15 mouse cellular contexts compared by ENCODE assay signal in genomic region chrX:73867256-73867655, GRCm38 (mm10). TPM values are rescaled to one million over a fixed set of nuclear protein-coding genes. Genes with fewer than 3 reads are reported as not detected.
DNase-seq lines count a peak whose midpoint lies in the region; ATAC-seq and TF ChIP-seq lines count a peak whose summit lies in the region.
"Had no signal": no experiment of that assay in that cellular context is flagged by ENCODE, and none has a peak within 500 bp of the region (broad histone marks: within the 10 kb centered on the region; RNA-seq: fewer than 3 reads in every experiment).

No protein-coding gene starts in this region.

- H3K9me3 ChIP-seq in liver, embryonic 15.5 days (replicated peaks) = no peaks in the 10 kb centered on the region
- H3K9me3 ChIP-seq in liver, embryonic 12.5 days (replicated peaks) = no peaks in the 10 kb centered on the region
- no peaks in the 10 kb centered on the region for H3K9me3 ChIP-seq in embryonic facial prominence, embryonic 14.5 days (ENCODE audit: control insufficient read depth, low read length)
- no peaks in the 10 kb centered on the region for H3K9me3 ChIP-seq in hindbrain, embryonic 10.5 days
- no peaks in the 10 kb centered on the region for H3K9me3 ChIP-seq in midbrain, postnatal 0 days (ENCODE audit: low read length)
- H3K9me3 ChIP-seq: limb, embryonic 12.5 days had no signal

- H3K9ac ChIP-seq in liver, embryonic 15.5 days = no peak overlapping the region
- H3K9ac ChIP-seq in liver, embryonic 12.5 days = no peak overlapping the region
- no peak overlapping the region for H3K9ac ChIP-seq in embryonic facial prominence, embryonic 14.5 days (ENCODE audit: low read depth, low read length)
- no peak overlapping the region for H3K9ac ChIP-seq in midbrain, postnatal 0 days (replicated peaks; ENCODE audit: low read length, poor library complexity, severe bottlenecking)
- H3K9ac ChIP-seq: limb, embryonic 12.5 days had no signal

- H3K27me3 ChIP-seq in liver, embryonic 15.5 days = no peaks in the 10 kb centered on the region
- peaks cover 15% of the 10 kb centered on the region; the same call in 1 of the 2 replicates for H3K27me3 ChIP-seq in liver, embryonic 12.5 days (replicated peaks)
- H3K27me3 ChIP-seq in embryonic facial prominence, embryonic 14.5 days (replicated peaks; ENCODE audit: control insufficient read depth, insufficient read depth, low read length) = no peaks in the 10 kb centered on the region
- H3K27me3 ChIP-seq in hindbrain, embryonic 10.5 days (ENCODE audit: insufficient read depth, poor library complexity, severe bottlenecking) = no peaks in the 10 kb centered on the region
- H3K27me3 ChIP-seq in midbrain, postnatal 0 days (ENCODE audit: insufficient read depth, low read length) = no peaks in the 10 kb centered on the region
- H3K27me3 ChIP-seq: CH12.LX; limb, embryonic 12.5 days had no signal

- H3K4me2 ChIP-seq in liver, embryonic 15.5 days = no peak overlapping the region
- H3K4me2 ChIP-seq in liver, embryonic 12.5 days = no peak overlapping the region
- no peak overlapping the region for H3K4me2 ChIP-seq in embryonic facial prominence, embryonic 14.5 days (ENCODE audit: low read depth, low read length)
- H3K4me2 ChIP-seq in midbrain, postnatal 0 days (ENCODE audit: low read depth, low read length, poor library complexity, severe bottlenecking) = no peak overlapping the region
- H3K4me2 ChIP-seq: limb, embryonic 12.5 days had no signal

- WGBS in liver, embryonic 15.5 days (ENCODE audit: insufficient replicate concordance) = 27% methylated on average over 3 of the region's 3 CpGs
- 24% methylated on average over 3 of the region's 3 CpGs for WGBS in liver, embryonic 12.5 days (ENCODE audit: insufficient replicate concordance)
- 12% methylated on average over 2 of the region's 3 CpGs for WGBS in embryonic facial prominence, embryonic 14.5 days
- 22% methylated on average over 3 of the region's 3 CpGs for WGBS in hindbrain, embryonic 10.5 days
- WGBS in midbrain, postnatal 0 days = 27% methylated on average over 3 of the region's 3 CpGs

- H3K27ac ChIP-seq in liver, embryonic 15.5 days (replicated peaks) = no peak overlapping the region
- no peak overlapping the region for H3K27ac ChIP-seq in liver, embryonic 12.5 days
- H3K27ac ChIP-seq in embryonic facial prominence, embryonic 14.5 days (replicated peaks; ENCODE audit: low read depth, low read length) = no peak overlapping the region
- H3K27ac ChIP-seq in hindbrain, embryonic 10.5 days = 0 out of 2 replicates have a peak overlapping the region, but pooled peaks have one; percentile 29
- H3K27ac ChIP-seq in midbrain, postnatal 0 days (ENCODE audit: low read depth, low read length) = no peak overlapping the region
- H3K27ac ChIP-seq: limb, embryonic 12.5 days had no signal

- DNase-seq in embryonic facial prominence, embryonic 14.5 days (ENCODE audit: low spot score) = peak; percentile 13
- no peak for DNase-seq in hindbrain, embryonic 10.5 days (ENCODE audit: low spot score)
- DNase-seq in midbrain, postnatal 0 days (ENCODE audit: low spot score) = peak; percentile 62
- DNase-seq in spleen, postnatal 36 days (ENCODE audit: low spot score in 2 of 2) = no peak
- DNase-seq in right cerebral cortex, postnatal 14 days = no peak
- DNase-seq: heart, postnatal 14 days; kidney, adult 2 months; layer of hippocampus, adult 9-11 months; lung, postnatal 36 days; thymus, adult 2 months had no signal

- H3K4me1 ChIP-seq in liver, embryonic 15.5 days (replicated peaks) = peaks cover 20% of the 10 kb centered on the region
- H3K4me1 ChIP-seq in liver, embryonic 12.5 days = peaks cover 15% of the 10 kb centered on the region; the same call in 1 of the 2 replicates
- no peaks in the 10 kb centered on the region for H3K4me1 ChIP-seq in embryonic facial prominence, embryonic 14.5 days (ENCODE audit: control insufficient read depth, insufficient read depth, low read length)
- H3K4me1 ChIP-seq in hindbrain, embryonic 10.5 days (replicated peaks) = peaks cover 30% of the 10 kb centered on the region
- no peaks in the 10 kb centered on the region for H3K4me1 ChIP-seq in midbrain, postnatal 0 days (ENCODE audit: insufficient read depth, low read length)
- H3K4me1 ChIP-seq: limb, embryonic 12.5 days had no signal

- H3K4me3 ChIP-seq in liver, embryonic 15.5 days (replicated peaks) = no peak overlapping the region
- H3K4me3 ChIP-seq in liver, embryonic 12.5 days = no peak overlapping the region
- H3K4me3 ChIP-seq in embryonic facial prominence, embryonic 14.5 days (ENCODE audit: low read depth, low read length) = no peak overlapping the region
- no peak overlapping the region for H3K4me3 ChIP-seq in hindbrain, embryonic 10.5 days
- H3K4me3 ChIP-seq in midbrain, postnatal 0 days (ENCODE audit: low read depth, low read length) = no peak overlapping the region
- H3K4me3 ChIP-seq: limb, embryonic 12.5 days had no signal

- 0 out of 2 replicates have a peak, but pooled peaks have one; percentile 23 for ATAC-seq in liver, embryonic 15.5 days (ENCODE audit: insufficient read depth)
- no peak for ATAC-seq in liver, embryonic 12.5 days
- peak; percentile 41; the same call in 1 of the 2 replicates for ATAC-seq in embryonic facial prominence, embryonic 14.5 days (ENCODE audit: low read depth)
- ATAC-seq in midbrain, postnatal 0 days (ENCODE audit: low FRiP score) = no peak

- no peak for TF ChIP-seq CTCF in midbrain, postnatal 0 days (IDR thresholded peaks at IDR 0.05)

- H3K36me3 ChIP-seq in liver, embryonic 15.5 days (replicated peaks) = no peaks in the 10 kb centered on the region
- no peaks in the 10 kb centered on the region for H3K36me3 ChIP-seq in liver, embryonic 12.5 days
- H3K36me3 ChIP-seq in embryonic facial prominence, embryonic 14.5 days (ENCODE audit: control insufficient read depth, insufficient read depth, low read length) = no peaks in the 10 kb centered on the region
- no peaks in the 10 kb centered on the region for H3K36me3 ChIP-seq in hindbrain, embryonic 10.5 days
- no peaks in the 10 kb centered on the region; the same call in 1 of the 2 replicates for H3K36me3 ChIP-seq in midbrain, postnatal 0 days (ENCODE audit: insufficient read depth, low read length)
- H3K36me3 ChIP-seq: limb, embryonic 12.5 days had no signal

RNA-seq across cellular contexts. Expression of gene Avpr2, which starts 24.6 kb away (rescaled TPM):
- 0.05 and 0.10 TPM in 2 replicates for polyA plus RNA-seq in liver, embryonic 15.5 days (2015; fragmentation: Nextera tagmentation; extraction: Ambion mirVana)
- 0.08 and 0.13 TPM in 2 replicates for polyA plus RNA-seq in liver, embryonic 12.5 days (2016; fragmentation: Nextera tagmentation; extraction: Ambion mirVana)
- polyA plus RNA-seq in embryonic facial prominence, embryonic 14.5 days (2014; fragmentation: Nextera tagmentation; extraction: Ambion mirVana) = 0.14 TPM in 1 of 2 replicates, not detected in the other
- 0.16 TPM in 1 of 2 replicates, not detected in the other for polyA plus RNA-seq in hindbrain, embryonic 10.5 days (2016; fragmentation: Nextera tagmentation; extraction: Ambion mirVana)
- not detected in 2 replicates for total RNA-seq in midbrain, postnatal 0 days (2014; rRNA removed)
- 0.06 TPM in 1 of 2 replicates, not detected in the other for polyA plus RNA-seq in midbrain, postnatal 0 days (2015; fragmentation: Nextera tagmentation; extraction: Ambion mirVana)
- total RNA-seq: granulocyte monocyte progenitor cell, adult 5-6 weeks; heart, postnatal 14 days had no signal

RNA-seq across cellular contexts. Expression of gene L1cam, which starts 28.6 kb away (rescaled TPM):
- 0.21 and 0.26 TPM in 2 replicates for polyA plus RNA-seq in liver, embryonic 15.5 days (2015; fragmentation: Nextera tagmentation; extraction: Ambion mirVana)
- 0.11 and 0.38 TPM in 2 replicates for polyA plus RNA-seq in liver, embryonic 12.5 days (2016; fragmentation: Nextera tagmentation; extraction: Ambion mirVana)
- polyA plus RNA-seq in embryonic facial prominence, embryonic 14.5 days (2014; fragmentation: Nextera tagmentation; extraction: Ambion mirVana) = 9.7 and 10.2 TPM in 2 replicates
- 13.4 and 26.1 TPM in 2 replicates for polyA plus RNA-seq in hindbrain, embryonic 10.5 days (2016; fragmentation: Nextera tagmentation; extraction: Ambion mirVana)
- total RNA-seq in midbrain, postnatal 0 days (2014; rRNA removed) = 292 and 296 TPM in 2 replicates
- polyA plus RNA-seq in midbrain, postnatal 0 days (2015; fragmentation: Nextera tagmentation; extraction: Ambion mirVana) = 113 and 116 TPM in 2 replicates

RNA-seq across cellular contexts. Expression of gene Pdzd4, which starts 42.5 kb away (rescaled TPM):
- polyA plus RNA-seq in liver, embryonic 15.5 days (2015; fragmentation: Nextera tagmentation; extraction: Ambion mirVana) = 0.07 and 0.08 TPM in 2 replicates
- polyA plus RNA-seq in liver, embryonic 12.5 days (2016; fragmentation: Nextera tagmentation; extraction: Ambion mirVana) = 0.14 and 0.25 TPM in 2 replicates
- 1.1 and 1.8 TPM in 2 replicates for polyA plus RNA-seq in embryonic facial prominence, embryonic 14.5 days (2014; fragmentation: Nextera tagmentation; extraction: Ambion mirVana)
- polyA plus RNA-seq in hindbrain, embryonic 10.5 days (2016; fragmentation: Nextera tagmentation; extraction: Ambion mirVana) = 0.63 and 1.0 TPM in 2 replicates
- total RNA-seq in midbrain, postnatal 0 days (2014; rRNA removed) = 196 and 242 TPM in 2 replicates
- polyA plus RNA-seq in midbrain, postnatal 0 days (2015; fragmentation: Nextera tagmentation; extraction: Ambion mirVana) = 4.4 and 5.1 TPM in 2 replicates

RNA-seq across cellular contexts. Expression of gene Arhgap4, which starts 54.4 kb away (rescaled TPM):
- polyA plus RNA-seq in liver, embryonic 15.5 days (2015; fragmentation: Nextera tagmentation; extraction: Ambion mirVana) = 6.4 and 7.7 TPM in 2 replicates
- 7.1 and 8.6 TPM in 2 replicates for polyA plus RNA-seq in liver, embryonic 12.5 days (2016; fragmentation: Nextera tagmentation; extraction: Ambion mirVana)
- polyA plus RNA-seq in embryonic facial prominence, embryonic 14.5 days (2014; fragmentation: Nextera tagmentation; extraction: Ambion mirVana) = 2.3 and 4.5 TPM in 2 replicates
- polyA plus RNA-seq in hindbrain, embryonic 10.5 days (2016; fragmentation: Nextera tagmentation; extraction: Ambion mirVana) = 2.2 TPM in 2 replicates
- 4.8 and 5.6 TPM in 2 replicates for total RNA-seq in midbrain, postnatal 0 days (2014; rRNA removed)
- 1.3 and 1.4 TPM in 2 replicates for polyA plus RNA-seq in midbrain, postnatal 0 days (2015; fragmentation: Nextera tagmentation; extraction: Ambion mirVana)

RNA-seq across cellular contexts. Expression of gene Naa10, which starts 54.5 kb away (rescaled TPM):
- polyA plus RNA-seq in liver, embryonic 15.5 days (2015; fragmentation: Nextera tagmentation; extraction: Ambion mirVana) = 72.4 and 79.2 TPM in 2 replicates
- 140 and 148 TPM in 2 replicates for polyA plus RNA-seq in liver, embryonic 12.5 days (2016; fragmentation: Nextera tagmentation; extraction: Ambion mirVana)
- polyA plus RNA-seq in embryonic facial prominence, embryonic 14.5 days (2014; fragmentation: Nextera tagmentation; extraction: Ambion mirVana) = 102 and 110 TPM in 2 replicates
- polyA plus RNA-seq in hindbrain, embryonic 10.5 days (2016; fragmentation: Nextera tagmentation; extraction: Ambion mirVana) = 148 and 159 TPM in 2 replicates
- 47.7 and 83.0 TPM in 2 replicates for total RNA-seq in midbrain, postnatal 0 days (2014; rRNA removed)
- 77.5 and 81.8 TPM in 2 replicates for polyA plus RNA-seq in midbrain, postnatal 0 days (2015; fragmentation: Nextera tagmentation; extraction: Ambion mirVana)

Comparison
In these comparisons a context has a peak if more than half of its experiments do, and no peak if none do; other contexts are left out.
1. ATAC-seq: peak in liver, embryonic 15.5 days (single experiment) and embryonic facial prominence, embryonic 14.5 days (single experiment); none in liver, embryonic 12.5 days (single experiment) and midbrain, postnatal 0 days (single experiment).
2. DNase-seq: peak in embryonic facial prominence, embryonic 14.5 days (single experiment) and midbrain, postnatal 0 days (single experiment); none in hindbrain, embryonic 10.5 days (single experiment), spleen, postnatal 36 days (0 of 2) and right cerebral cortex, postnatal 14 days (single experiment).